Mouse (Mus musculus) C2C12 (cell line): ENCODE measurements around the gene Phactr1. TPM values are rescaled to one million over a fixed set of nuclear protein-coding genes. Genes with fewer than 3 reads are reported as not detected.

Experiments used
- H3K27me3 ChIP-seq: one replicate; pipeline ENCODE4 v1.6.1; 2011; ENCODE audit not compliant: control insufficient read depth, insufficient read depth, insufficient read length
- H3K36me3 ChIP-seq: one replicate; pipeline ENCODE4 v1.6.1; 2011; ENCODE audit not compliant: control insufficient read depth, insufficient read depth
- H3K4me3 ChIP-seq: one replicate; pipeline ENCODE4 v1.5.1; 2011; ENCODE audit warnings: mild to moderate bottlenecking, control low read depth; ENCODE audit not compliant: poor library complexity, insufficient read depth, severe bottlenecking
- H3K79me2 ChIP-seq: one replicate; pipeline ENCODE4 v1.6.1; 2011; ENCODE audit not compliant: control insufficient read depth, insufficient read depth
- H3K79me3 ChIP-seq: one replicate; pipeline ENCODE4 v1.6.1; 2011; ENCODE audit warnings: low read depth, control low read depth
- H3ac ChIP-seq: one replicate; pipeline ENCODE3; 2011; ENCODE audit warnings: low read depth; ENCODE audit not compliant: control insufficient read depth, insufficient read length
- CEBPB ChIP-seq: IDR thresholded peaks from one replicate; pipeline ENCODE4 v1.6.1; 2011; ENCODE audit warnings: low read depth, mild to moderate bottlenecking, control low read depth, moderate library complexity
- CTCF ChIP-seq: IDR thresholded peaks from one replicate; pipeline ENCODE4 v1.5.1; 2011; ENCODE audit not compliant: control insufficient read depth, insufficient read depth, insufficient read length
- FOSL1 ChIP-seq: IDR thresholded peaks from one replicate; pipeline ENCODE4 v1.8.0; 2011; ENCODE audit warnings: mild to moderate bottlenecking, low read length; ENCODE audit not compliant: poor library complexity, insufficient read depth, severe bottlenecking
- MAX ChIP-seq: IDR thresholded peaks from one replicate; pipeline ENCODE4 v1.6.1; 2011; ENCODE audit warnings: mild to moderate bottlenecking, control low read depth
- MYOD1 ChIP-seq: IDR thresholded peaks from one replicate; pipeline ENCODE4 v1.6.1; 2011; ENCODE audit warnings: low read depth; ENCODE audit not compliant: control insufficient read depth, insufficient read length
- MYOG ChIP-seq: IDR thresholded peaks from one replicate; pipeline ENCODE4 v1.6.1; 2011; ENCODE audit not compliant: control insufficient read depth, insufficient read length; ENCODE audit errors: extremely low read depth
- USF1 ChIP-seq: IDR thresholded peaks from one replicate; pipeline ENCODE4 v1.6.1; 2011; ENCODE audit warnings: low read depth, mild to moderate bottlenecking, control low read depth, moderate library complexity
- polyA plus RNA-seq: library from polyadenylated mRNA; unstranded; fragments of >200 nt; fragmentation: generic; extraction: Trizol; gene quantifications from one replicate; pipeline ENCODE4 v1.2.1, GENCODE M21; 2012; ENCODE audit warnings: missing spikeins

Phactr1 gene
- polyA plus RNA-seq, 1 experiment, result 0.05 TPM

DNA sequence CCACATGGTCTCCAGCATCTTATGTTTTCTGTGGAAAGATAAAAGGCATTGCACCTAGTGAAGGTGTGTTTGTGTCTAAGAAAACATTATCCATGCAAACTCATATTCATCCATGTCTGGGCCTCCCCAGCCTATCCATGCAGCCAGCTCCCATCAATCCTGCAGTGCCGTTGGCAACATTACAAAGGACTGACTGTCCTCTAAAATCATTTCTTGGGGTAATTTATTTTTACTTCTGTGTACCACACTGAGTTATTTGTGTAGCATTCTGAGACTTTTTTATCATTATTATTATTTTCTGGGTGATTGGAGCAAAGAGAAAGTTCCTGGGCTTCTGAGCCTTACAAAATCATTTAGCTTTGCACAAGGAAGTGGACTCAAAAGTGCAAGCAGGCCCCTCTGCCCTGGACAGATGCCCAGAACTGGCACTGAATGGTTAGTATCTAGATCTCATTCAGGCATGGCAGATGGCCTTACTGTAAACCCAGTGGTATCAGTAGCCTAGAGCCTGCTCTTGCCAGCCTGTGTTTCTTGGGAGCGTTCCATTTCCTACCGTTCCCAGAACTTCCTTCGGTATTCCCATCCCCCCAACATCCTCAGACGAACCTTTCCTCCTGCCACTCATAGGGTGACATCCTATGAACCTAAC, 307.6 kb downstream of the Phactr1 start:
- Histone ChIP-seq H3K79me2 (no peaks in the 10 kb centered on the region), H3K79me3 (no peaks in the 10 kb centered on the region), H3K4me3 (no peak overlapping the region), H3K36me3 (no peaks in the 10 kb centered on the region), H3ac (no peak overlapping the region), H3K27me3 (no peaks in the 10 kb centered on the region)
- TF ChIP-seq USF1 (no peak), CTCF (no peak), CEBPB (no peak), MAX (no peak), MYOD1 (no peak), MYOG (no peak), FOSL1 (no peak)

DNA sequence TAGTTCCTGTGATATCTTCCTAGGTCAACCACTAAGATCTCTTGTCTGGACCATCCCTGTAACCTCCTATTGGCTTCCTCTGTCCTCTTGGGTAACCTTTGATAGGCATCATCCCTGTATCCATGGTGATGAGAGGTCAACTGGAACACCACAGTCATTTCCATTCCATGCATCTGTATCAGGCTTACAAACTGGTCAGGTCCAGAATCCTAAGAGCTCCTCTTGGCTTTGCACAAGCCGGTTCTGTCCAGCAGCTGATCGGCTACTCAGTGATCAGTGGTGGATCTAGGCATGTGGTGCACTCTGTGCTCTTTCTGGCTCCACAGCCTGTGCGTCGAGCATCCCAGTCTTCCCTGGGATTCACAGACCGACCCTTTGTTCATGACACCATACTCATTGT, 309.1 kb downstream of the Phactr1 start:
- H3ac ChIP-seq, result no peak overlapping the region
- H3K4me3 ChIP-seq, result no peak overlapping the region
- no peaks in the 10 kb centered on the region for H3K79me2 ChIP-seq
- no peak for TF ChIP-seq USF1
- TF ChIP-seq MYOG, result no peak
- TF ChIP-seq MYOD1, result no peak
- TF ChIP-seq CEBPB, result no peak
- TF ChIP-seq MAX, result no peak
- no peak for TF ChIP-seq FOSL1
- TF ChIP-seq CTCF, result no peak
- H3K27me3 ChIP-seq, result no peaks in the 10 kb centered on the region
- H3K36me3 ChIP-seq, result no peaks in the 10 kb centered on the region
- no peaks in the 10 kb centered on the region for H3K79me3 ChIP-seq

DNA sequence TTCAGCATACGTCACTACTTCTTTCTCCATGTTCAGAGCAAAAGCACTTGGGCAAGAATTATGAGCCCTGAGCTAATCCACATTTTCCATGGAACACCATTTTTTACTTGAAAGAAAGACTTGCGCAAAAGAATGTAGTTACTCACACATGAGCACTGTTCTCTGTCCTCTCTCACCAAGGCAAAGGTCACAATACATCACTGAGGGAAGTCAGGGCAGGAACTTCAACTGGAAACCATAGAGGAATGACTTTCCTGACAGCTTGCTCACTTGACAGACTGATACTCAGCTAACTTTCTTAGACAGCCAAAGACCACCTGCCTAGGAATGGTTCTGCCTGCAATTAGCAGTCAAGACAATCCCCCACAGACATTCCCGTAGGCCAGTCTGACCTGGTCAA, 309.6 kb downstream of the Phactr1 start:
- no peaks in the 10 kb centered on the region for H3K79me2 ChIP-seq
- H3K27me3 ChIP-seq, result no peaks in the 10 kb centered on the region
- TF ChIP-seq MYOD1, result no peak
- no peak for TF ChIP-seq USF1
- no peak for TF ChIP-seq MAX
- TF ChIP-seq FOSL1, result no peak
- no peak for TF ChIP-seq CEBPB
- TF ChIP-seq MYOG, result no peak
- TF ChIP-seq CTCF, result no peak
- no peaks in the 10 kb centered on the region for H3K36me3 ChIP-seq
- no peak overlapping the region for H3K4me3 ChIP-seq
- no peak overlapping the region for H3ac ChIP-seq
- H3K79me3 ChIP-seq, result no peaks in the 10 kb centered on the region

DNA sequence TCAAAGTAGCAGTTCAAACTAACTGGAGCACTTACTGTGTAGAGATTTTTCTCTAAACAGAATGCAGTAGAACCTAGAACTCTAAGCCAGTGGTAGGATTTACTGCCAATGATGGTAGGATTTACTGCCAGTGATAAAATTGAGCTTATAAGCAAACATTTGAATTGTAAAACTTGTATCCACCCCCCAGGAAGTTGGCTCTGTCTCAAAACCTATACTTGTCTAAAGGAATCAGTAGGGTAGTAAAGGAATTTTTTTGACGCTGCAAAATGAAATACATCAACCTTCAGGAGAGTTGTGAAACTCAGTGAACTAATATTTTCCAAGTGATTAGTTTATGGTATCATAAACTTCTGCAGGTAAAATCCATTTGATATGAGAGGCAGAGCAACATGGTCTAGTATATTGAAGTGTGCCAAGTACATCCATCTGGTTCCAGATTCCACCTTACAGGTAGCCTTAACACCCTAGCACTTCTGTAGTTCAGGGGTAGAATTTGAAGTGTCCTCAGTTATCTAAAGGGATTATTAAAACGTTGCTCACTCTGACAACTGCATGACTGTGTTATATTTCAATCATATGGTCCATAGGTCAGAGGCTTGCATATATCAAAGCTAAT, 310.2 kb downstream of the Phactr1 start:
- H3K4me3 ChIP-seq, result no peak overlapping the region
- TF ChIP-seq USF1 (no peak), MYOD1 (no peak), CEBPB (no peak), CTCF (no peak), MAX (no peak)
- no peak overlapping the region for H3ac ChIP-seq
- no peaks in the 10 kb centered on the region for H3K79me2 ChIP-seq
- H3K27me3 ChIP-seq, result no peaks in the 10 kb centered on the region
- H3K79me3 ChIP-seq, result no peaks in the 10 kb centered on the region
- H3K36me3 ChIP-seq, result no peaks in the 10 kb centered on the region

DNA sequence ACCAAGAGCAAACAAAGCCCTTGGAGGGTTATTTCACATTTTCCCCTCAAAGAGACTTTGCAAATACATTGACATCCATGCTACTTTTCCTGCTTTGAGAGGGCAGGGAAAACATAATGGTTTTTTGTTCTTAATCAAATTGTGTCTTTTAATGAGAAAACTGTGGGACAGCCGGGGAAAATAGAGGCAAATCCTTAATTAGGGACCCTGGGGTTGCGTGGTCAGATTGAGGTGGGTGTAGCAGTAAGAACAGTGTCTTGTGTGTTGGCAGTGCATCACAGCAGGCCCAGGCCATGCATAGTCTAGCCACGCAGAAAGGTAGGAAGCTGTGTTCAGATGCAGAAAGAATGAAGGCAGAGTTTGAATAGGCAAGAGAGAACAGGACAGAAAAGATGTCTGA, 310.7 kb downstream of the Phactr1 start:
- TF ChIP-seq MAX (no peak), CTCF (no peak), FOSL1 (no peak), MYOG (no peak), USF1 (no peak), MYOD1 (no peak), CEBPB (no peak)
- H3K79me2 ChIP-seq, result no peaks in the 10 kb centered on the region
- no peaks in the 10 kb centered on the region for H3K27me3 ChIP-seq
- no peak overlapping the region for H3ac ChIP-seq
- no peaks in the 10 kb centered on the region for H3K79me3 ChIP-seq
- no peaks in the 10 kb centered on the region for H3K36me3 ChIP-seq
- no peak overlapping the region for H3K4me3 ChIP-seq

DNA sequence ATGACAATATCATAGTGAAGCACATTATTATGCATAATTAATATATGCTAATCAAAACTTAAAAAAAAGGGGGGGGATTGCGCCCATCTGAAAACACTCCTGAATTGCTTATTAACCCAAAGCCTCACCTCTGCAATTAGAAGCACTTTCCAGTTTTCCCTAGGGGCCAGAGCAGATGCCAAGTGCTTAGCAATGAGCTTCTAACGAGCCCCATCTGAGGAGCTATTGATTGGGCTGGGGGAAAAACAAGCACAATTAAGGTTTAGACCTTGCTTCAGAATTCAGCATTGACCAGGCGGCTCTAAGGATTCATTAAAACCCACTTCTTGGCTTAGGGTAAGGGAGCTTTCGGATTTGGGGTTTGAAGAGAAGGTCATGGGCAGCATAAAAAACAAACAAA, 311.9 kb downstream of the Phactr1 start:
- Histone ChIP-seq H3K36me3 (no peaks in the 10 kb centered on the region), H3K27me3 (no peaks in the 10 kb centered on the region), H3K79me3 (no peaks in the 10 kb centered on the region), H3ac (no peak overlapping the region), H3K4me3 (no peak overlapping the region), H3K79me2 (no peaks in the 10 kb centered on the region)
- TF ChIP-seq MYOG, result no peak
- TF ChIP-seq MAX, result no peak
- no peak for TF ChIP-seq USF1
- TF ChIP-seq MYOD1, result no peak
- no peak for TF ChIP-seq CEBPB
- no peak for TF ChIP-seq FOSL1
- no peak for TF ChIP-seq CTCF
